Mouse (Mus musculus): Measurements from ENCODE around the gene Mmgt2.

Mmgt2 gene

GRCm38 (mm10) chr11:62621586-62622283 is 26.7 kb upstream of the Mmgt2 start:
- no peak for DNase-seq (ENCODE audit: low spot score)

GRCm38 (mm10) chr11:62622850-62623249 is 25.6 kb upstream of the Mmgt2 start:
- no peak for DNase-seq (ENCODE audit: low spot score)

- DNase-seq (ENCODE audit: low spot score): no peak
Observed at GRCm38 (mm10) chr11:62624341-62625291, 23.8 kb upstream of the Mmgt2 start.

GRCm38 (mm10) chr11:62629352-62630224 is 18.9 kb upstream of the Mmgt2 start:
- DNase-seq (ENCODE audit: low spot score): no peak

- DNase-seq (ENCODE audit: low spot score): no peak
Observed at GRCm38 (mm10) chr11:62630225-62630821, 18.1 kb upstream of the Mmgt2 start.

- no peak for DNase-seq (ENCODE audit: low spot score)
Observed at GRCm38 (mm10) chr11:62631138-62631537, 17.3 kb upstream of the Mmgt2 start.

GRCm38 (mm10) chr11:62635406-62635805 is 13.1 kb upstream of the Mmgt2 start:
- DNase-seq (ENCODE audit: low spot score): no peak

- DNase-seq (ENCODE audit: low spot score): no peak
Observed at GRCm38 (mm10) chr11:62636105-62636839, 12.2 kb upstream of the Mmgt2 start.

GRCm38 (mm10) chr11:62636840-62637221 is 11.6 kb upstream of the Mmgt2 start:
- DNase-seq (ENCODE audit: low spot score): no peak

- no peak for DNase-seq (ENCODE audit: low spot score)
Observed at GRCm38 (mm10) chr11:62637401-62637800, 11.1 kb upstream of the Mmgt2 start.

GRCm38 (mm10) chr11:62637806-62638205 is 10.7 kb upstream of the Mmgt2 start:
- DNase-seq (ENCODE audit: low spot score): no peak

GRCm38 (mm10) chr11:62638402-62638801 is 10.1 kb upstream of the Mmgt2 start:
- no peak for DNase-seq (ENCODE audit: low spot score)

- DNase-seq (ENCODE audit: low spot score): no peak
Observed at GRCm38 (mm10) chr11:62640378-62640777, 8.1 kb upstream of the Mmgt2 start.

GRCm38 (mm10) chr11:62642023-62642844 is 6.2 kb upstream of the Mmgt2 start:
- DNase-seq (ENCODE audit: low spot score): no peak

GRCm38 (mm10) chr11:62643011-62643631 is 5.3 kb upstream of the Mmgt2 start:
- no peak for DNase-seq (ENCODE audit: low spot score)

- no peak for DNase-seq (ENCODE audit: low spot score)
Observed at GRCm38 (mm10) chr11:62643681-62644363, 4.6 kb upstream of the Mmgt2 start.

- no peak for DNase-seq (ENCODE audit: low spot score)
Observed at GRCm38 (mm10) chr11:62644602-62645336, 3.7 kb upstream of the Mmgt2 start.

GRCm38 (mm10) chr11:62645337-62645675 is 3.2 kb upstream of the Mmgt2 start:
- DNase-seq (ENCODE audit: low spot score): no peak
